Mouse (Mus musculus) limb, embryonic 14.5 days (tissue): Measurements from ENCODE around the gene Dlg2. TPM values are rescaled to one million over a fixed set of nuclear protein-coding genes. Genes with fewer than 3 reads are reported as not detected.

Experiments used
- ATAC-seq: fragments of 200-750 bp; cut with Nextera tagmentation; 2 replicates; pipeline ENCODE4 v1.8.0; 2017; ENCODE audit warnings: low read depth, moderate number of reproducible peaks, moderate TSS enrichment; ENCODE audit not compliant: low FRiP score
- DNase-seq: peaks from one replicate; pipeline ENCODE4 v3.0.0-alpha.2; 2015; ENCODE audit warnings: low spot score
- H3K27ac ChIP-seq: fragments of 300-500 bp; sonication (generic); replicated peaks from 2 replicates; pipeline ENCODE4 v1.5.1; 2014; ENCODE audit warnings: low read depth, mild to moderate bottlenecking, low read length, moderate library complexity, mixed read lengths
- H3K27me3 ChIP-seq: fragments of 300-500 bp; sonication (generic); 2 replicates; pipeline ENCODE4 v1.6.1; 2014; ENCODE audit warnings: low read length, mixed read lengths; ENCODE audit not compliant: control insufficient read depth, insufficient read depth
- H3K36me3 ChIP-seq: fragments of 300-500 bp; sonication (generic); 2 replicates; pipeline ENCODE4 v1.6.1; 2014; ENCODE audit warnings: mild to moderate bottlenecking, low read length, moderate library complexity, mixed read lengths; ENCODE audit not compliant: control insufficient read depth, insufficient read depth
- H3K4me1 ChIP-seq: fragments of 300-500 bp; sonication (generic); 2 replicates; pipeline ENCODE4 v1.6.1; 2014; ENCODE audit warnings: antibody characterized with exemption, low read length, mixed read lengths; ENCODE audit not compliant: control insufficient read depth, insufficient read depth
- H3K4me2 ChIP-seq: fragments of 300-500 bp; sonication (generic); replicated peaks from 2 replicates; pipeline ENCODE4 v1.6.1; 2014; ENCODE audit warnings: low read depth, mild to moderate bottlenecking, low read length, moderate library complexity; ENCODE audit not compliant: severe bottlenecking
- H3K4me3 ChIP-seq: fragments of 300-500 bp; sonication (generic); replicated peaks from 2 replicates; pipeline ENCODE4 v1.5.1; 2014; ENCODE audit warnings: low read length
- H3K9ac ChIP-seq: fragments of 300-500 bp; sonication (generic); 2 replicates; pipeline ENCODE4 v1.6.1; 2014; ENCODE audit warnings: mild to moderate bottlenecking, low read depth, low read length, moderate library complexity; ENCODE audit not compliant: severe bottlenecking
- H3K9me3 ChIP-seq: fragments of 300-500 bp; sonication (generic); 2 replicates; pipeline ENCODE4 v1.6.1; 2016; ENCODE audit warnings: low read length; ENCODE audit not compliant: control insufficient read depth
- POLR2A ChIP-seq: fragments of 200-500 bp; IDR thresholded peaks from 2 replicates; pipeline ENCODE4 v1.8.0; 2012; ENCODE audit warnings: inconsistent platforms, mild to moderate bottlenecking, moderate library complexity, borderline replicate concordance; ENCODE audit not compliant: insufficient read depth, insufficient read length; ENCODE audit errors: extremely low read depth
- WGBS: fragments of 180-500 bp; shearing (Covaris S2); extraction: QIAGEN DNeasy Blood & Tissue Kit; methylation state at CpG from one replicate; pipeline ENCODE4 v1.1.7; 2014; 5-methylcytosine and 5-hydroxymethylcytosine counted together
- polyA plus RNA-seq, 2 experiments: library from polyadenylated mRNA; depleted of rRNA in 1 of 2; stranded (reverse) in 1 of 2; unstranded in 1 of 2; fragments of >200 nt; fragmentation: Nextera tagmentation in 1 of 2; extraction: Ambion mirVana in 1 of 2; gene quantifications; 2 replicates each; pipeline versions ENCODE4 v1.2.1 to v1.2.3; 2012 to 2014

The Dlg2 gene
- polyA plus RNA-seq, 2 experiments: 4.6 to 7.3 TPM

DNA sequence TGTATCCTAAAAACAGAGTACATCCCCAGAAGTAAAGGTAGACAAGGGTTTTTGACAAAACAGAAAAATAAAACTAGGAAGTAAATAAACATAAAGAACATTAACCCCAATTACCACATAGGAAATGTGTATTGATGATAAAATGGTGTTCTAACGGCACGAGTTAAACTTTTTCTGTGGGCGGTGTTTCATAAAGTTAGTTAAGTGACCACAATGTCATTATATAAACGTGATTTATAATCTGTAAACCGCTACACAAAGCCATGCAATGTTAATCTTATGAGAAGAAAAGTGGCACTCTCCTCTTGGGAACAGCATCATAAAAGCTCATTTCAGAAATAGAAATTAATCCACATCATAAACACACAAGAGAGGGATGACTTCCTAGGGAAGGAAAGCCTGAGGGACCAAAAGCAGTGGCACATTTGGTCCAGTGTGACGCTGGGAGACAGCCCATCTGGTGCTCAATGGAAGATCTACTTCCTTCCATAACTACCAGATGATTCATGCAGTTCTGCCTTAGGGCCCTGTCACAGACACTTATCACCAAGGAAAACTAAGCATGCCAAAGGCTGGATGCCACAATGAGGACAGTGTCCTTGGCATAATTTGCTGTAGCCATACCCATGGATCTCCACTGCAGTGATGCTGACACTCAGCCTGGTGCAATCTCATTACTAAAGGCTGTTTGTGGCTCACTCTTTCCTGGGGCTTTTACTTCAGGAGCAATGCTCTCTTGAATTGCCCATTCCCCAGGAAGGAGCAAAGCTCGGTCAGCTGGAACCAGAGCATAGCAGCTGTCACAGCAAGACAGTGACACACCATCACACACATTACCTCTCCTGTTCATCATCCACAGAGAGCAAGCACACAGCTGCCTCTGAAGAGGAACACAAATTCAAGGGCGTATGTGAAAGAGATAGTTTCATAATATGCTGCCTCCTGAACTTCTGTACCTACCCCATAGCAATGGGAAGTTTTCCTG lies 1963.3 kb downstream of the Dlg2 start:
- Histone ChIP-seq H3K4me3 (no peak overlapping the region), H3K27me3 (no peaks in the 10 kb centered on the region), H3K36me3 (no peaks in the 10 kb centered on the region), H3K9me3 (no peaks in the 10 kb centered on the region), H3K9ac (no peak overlapping the region), H3K27ac (no peak overlapping the region), H3K4me2 (no peak overlapping the region), H3K4me1 (no peaks in the 10 kb centered on the region)
- no peak for TF ChIP-seq POLR2A
- DNase-seq: no peak
- ATAC-seq: no peak
- 74% methylated on average over 8 of the region's 8 CpGs for WGBS

DNA sequence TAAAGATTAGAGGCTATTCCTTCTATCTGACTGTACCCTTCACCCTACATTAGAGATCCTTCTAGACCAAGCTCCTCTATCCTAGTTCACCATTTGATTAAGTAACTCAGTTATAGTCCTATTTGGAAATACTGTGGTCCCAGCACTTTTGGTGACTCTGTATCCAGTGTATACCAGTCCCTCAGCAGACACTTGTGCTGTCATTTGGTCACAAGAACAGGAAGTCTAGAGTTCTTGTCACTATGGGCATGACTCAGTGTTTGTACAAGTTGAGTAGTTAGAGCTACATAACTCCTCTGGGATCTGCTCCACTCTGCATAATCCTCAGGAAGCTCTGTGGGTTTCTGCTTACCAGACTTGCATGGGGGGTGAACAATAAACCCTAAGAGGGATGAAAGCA lies 1965.1 kb downstream of the Dlg2 start:
- Histone ChIP-seq H3K4me2 (no peak overlapping the region), H3K9ac (no peak overlapping the region), H3K27me3 (no peaks in the 10 kb centered on the region), H3K27ac (no peak overlapping the region), H3K36me3 (no peaks in the 10 kb centered on the region), H3K9me3 (no peaks in the 10 kb centered on the region), H3K4me1 (no peaks in the 10 kb centered on the region), H3K4me3 (no peak overlapping the region)
- no peak for ATAC-seq
- TF ChIP-seq POLR2A: no peak
- no peak for DNase-seq

DNA sequence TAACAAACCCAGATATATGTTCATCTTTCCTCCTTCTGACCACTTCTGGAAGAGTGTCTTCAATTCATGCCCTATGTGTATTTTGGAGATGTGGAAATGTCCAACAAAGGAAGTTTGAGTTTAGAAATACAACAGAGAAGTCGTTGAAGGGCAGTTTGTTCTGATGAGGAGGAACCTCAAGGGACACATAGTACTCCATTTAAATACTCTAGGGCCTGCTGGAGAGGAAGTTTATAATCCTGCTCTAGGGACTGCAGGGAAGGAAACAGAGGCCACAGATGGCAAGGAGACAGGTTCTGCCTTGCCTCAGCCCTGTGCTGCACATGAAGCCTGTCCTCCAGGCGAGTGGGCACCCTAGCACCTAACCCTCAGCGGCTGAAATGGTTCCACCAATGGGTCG lies 1965.6 kb downstream of the Dlg2 start:
- TF ChIP-seq POLR2A: no peak
- Histone ChIP-seq H3K4me1 (no peaks in the 10 kb centered on the region), H3K36me3 (no peaks in the 10 kb centered on the region), H3K9ac (no peak overlapping the region), H3K4me2 (no peak overlapping the region), H3K27ac (no peak overlapping the region), H3K27me3 (no peaks in the 10 kb centered on the region), H3K4me3 (no peak overlapping the region), H3K9me3 (no peaks in the 10 kb centered on the region)
- no peak for DNase-seq
- WGBS: 79% methylated on average over 4 of the region's 4 CpGs
- ATAC-seq: no peak

DNA sequence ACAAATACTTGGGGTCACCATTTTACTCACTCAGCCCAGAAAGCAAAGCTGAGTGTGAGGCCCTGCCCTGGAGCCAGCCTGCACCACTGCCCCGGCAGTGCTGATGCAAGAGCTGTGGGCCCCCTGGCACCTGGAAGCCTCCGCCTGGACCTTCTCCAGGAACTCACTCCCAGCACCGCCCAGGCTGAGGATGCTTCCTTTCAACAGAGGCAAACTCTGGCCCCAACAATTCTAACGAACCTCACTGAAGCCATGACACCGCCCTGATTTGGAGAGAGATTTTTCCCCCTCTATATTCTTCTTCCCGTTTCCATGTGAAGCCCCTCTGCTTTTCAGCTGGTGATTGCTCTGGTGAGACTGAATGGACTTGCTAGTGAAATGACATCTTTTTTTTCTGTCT lies 1971.5 kb downstream of the Dlg2 start:
- WGBS: 70% methylated on average over 6 of the region's 6 CpGs
- TF ChIP-seq POLR2A: no peak
- H3K36me3 ChIP-seq: no peaks in the 10 kb centered on the region
- H3K27ac ChIP-seq: no peak overlapping the region
- H3K27me3 ChIP-seq: no peaks in the 10 kb centered on the region
- ATAC-seq: no peak
- no peak overlapping the region for H3K4me3 ChIP-seq
- no peak for DNase-seq
- H3K4me1 ChIP-seq: no peaks in the 10 kb centered on the region; the same call in 1 of the 2 replicates
- no peak overlapping the region for H3K4me2 ChIP-seq
- no peaks in the 10 kb centered on the region for H3K9me3 ChIP-seq
- H3K9ac ChIP-seq: no peak overlapping the region

DNA sequence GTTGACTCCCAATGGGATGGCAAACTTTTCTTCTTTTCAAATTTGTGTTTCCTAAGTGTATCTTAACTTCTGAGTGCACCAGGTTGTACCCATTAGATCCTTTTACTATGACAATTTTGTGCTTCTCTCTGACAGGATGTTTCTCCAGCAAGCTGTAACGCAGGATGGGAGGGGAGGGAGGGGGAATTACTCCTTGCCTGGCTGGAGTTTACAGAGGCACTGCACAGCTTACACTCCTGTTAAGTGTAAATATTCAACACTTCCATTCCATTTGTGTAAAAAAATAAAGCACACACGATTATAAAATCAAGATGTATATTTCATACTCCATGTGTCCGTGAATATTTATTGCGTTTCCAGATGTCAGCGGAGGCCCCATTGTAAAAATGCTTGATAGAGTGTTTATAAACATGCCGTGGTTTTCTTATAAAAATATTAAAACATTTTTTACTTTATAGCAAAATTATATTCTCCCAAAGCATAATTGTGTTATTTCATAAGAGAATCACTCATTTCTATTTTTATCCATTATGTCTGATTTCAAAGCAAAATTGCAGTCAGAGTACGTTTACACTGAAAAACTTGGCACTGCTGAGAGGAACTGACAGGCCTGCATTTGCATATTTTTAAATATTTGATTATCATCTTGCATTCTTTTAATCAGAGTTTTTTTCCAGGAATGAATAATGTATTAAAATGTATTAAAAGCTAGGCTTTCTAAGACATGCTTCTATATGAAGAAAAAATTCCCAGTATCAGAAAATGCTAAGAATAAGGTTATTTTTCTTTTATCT lies 1972.5 kb downstream of the Dlg2 start:
- no peak for DNase-seq
- no peak overlapping the region for H3K27ac ChIP-seq
- no peaks in the 10 kb centered on the region for H3K36me3 ChIP-seq
- WGBS: 49% methylated on average over 7 of the region's 7 CpGs
- no peak for ATAC-seq
- no peaks in the 10 kb centered on the region for H3K27me3 ChIP-seq
- H3K9ac ChIP-seq: no peak overlapping the region
- no peak overlapping the region for H3K4me3 ChIP-seq
- no peaks in the 10 kb centered on the region for H3K9me3 ChIP-seq
- no peaks in the 10 kb centered on the region; the same call in 1 of the 2 replicates for H3K4me1 ChIP-seq
- no peak overlapping the region for H3K4me2 ChIP-seq
- no peak for TF ChIP-seq POLR2A
